Mouse (Mus musculus): Measurements from ENCODE around the gene Rsph1. TPM values are rescaled to one million over a fixed set of nuclear protein-coding genes. Genes with fewer than 3 reads are reported as not detected.

The Rsph1 gene
- polyA plus RNA-seq, 1 experiment from 2014 or later: 4.3 TPM

GRCm38 (mm10) chr17:31297521-31297939, 20.3 kb upstream of the Rsph1 start:
- no peak for DNase-seq (ENCODE audit: extremely low spot score, low spot score)
- H3K27ac ChIP-seq: no peak overlapping the region
- 31% methylated on average over 7 of the region's 7 CpGs for WGBS
- H3K36me3 ChIP-seq (replicated peaks): no peaks in the 10 kb centered on the region
- no peaks in the 10 kb centered on the region for H3K9me3 ChIP-seq
- H3K4me3 ChIP-seq: no peak overlapping the region
- H3K4me1 ChIP-seq: peaks cover 32% of the 10 kb centered on the region
- H3K27me3 ChIP-seq (ENCODE audit: poor library complexity, severe bottlenecking): peaks cover 40% of the 10 kb centered on the region

GRCm38 (mm10) chr17:31295892-31296781, 19.0 kb upstream of the Rsph1 start:
- DNase-seq (ENCODE audit: extremely low spot score, low spot score): peak; percentile 72
- Histone ChIP-seq H3K27me3 (ENCODE audit: poor library complexity, severe bottlenecking) (peaks cover 40% of the 10 kb centered on the region), H3K4me1 (peaks cover 28% of the 10 kb centered on the region)

GRCm38 (mm10) chr17:31295215-31295891, 18.2 kb upstream of the Rsph1 start:
- Histone ChIP-seq H3K36me3 (replicated peaks) (no peaks in the 10 kb centered on the region), H3K27ac (peak overlapping the region; percentile 86), H3K4me1 (peaks cover 28% of the 10 kb centered on the region), H3K27me3 (ENCODE audit: poor library complexity, severe bottlenecking) (peaks cover 40% of the 10 kb centered on the region), H3K4me3 (peak overlapping the region; percentile 73), H3K9me3 (no peaks in the 10 kb centered on the region)
- DNase-seq (ENCODE audit: extremely low spot score, low spot score): peak; percentile 53
- 24% methylated on average over 25 of the region's 25 CpGs for WGBS

More at GRCm38 (mm10) chr17:31295892-31296781, 19.0 kb upstream of the Rsph1 start:
- Histone ChIP-seq H3K9me3 (no peaks in the 10 kb centered on the region), H3K27ac (peak overlapping the region; percentile 86), H3K4me3 (peak overlapping the region; percentile 73), H3K36me3 (replicated peaks) (no peaks in the 10 kb centered on the region)
- under 1% methylated on average over 68 of the region's 68 CpGs for WGBS

- no peak for DNase-seq (ENCODE audit: extremely low spot score, low spot score)
- H3K36me3 ChIP-seq (replicated peaks): no peaks in the 10 kb centered on the region
- peaks cover 28% of the 10 kb centered on the region for H3K4me1 ChIP-seq
- peaks cover 40% of the 10 kb centered on the region for H3K27me3 ChIP-seq (ENCODE audit: poor library complexity, severe bottlenecking)
- peak overlapping the region; percentile 73 for H3K4me3 ChIP-seq
- H3K27ac ChIP-seq: no peak overlapping the region; the same call in 1 of the 2 replicates
- WGBS: 88% methylated on average over 15 of the region's 15 CpGs
- no peaks in the 10 kb centered on the region for H3K9me3 ChIP-seq
Measured at GRCm38 (mm10) chr17:31294363-31295214, 17.4 kb upstream of the Rsph1 start.

- peaks cover 13% of the 10 kb centered on the region for H3K27me3 ChIP-seq (ENCODE audit: poor library complexity, severe bottlenecking)
- DNase-seq (ENCODE audit: extremely low spot score, low spot score): no peak
- H3K4me3 ChIP-seq: no peak overlapping the region
- WGBS: 78% methylated on average over 6 of the region's 6 CpGs
- H3K9me3 ChIP-seq: no peaks in the 10 kb centered on the region
- no peak overlapping the region for H3K27ac ChIP-seq
- peaks cover 13% of the 10 kb centered on the region for H3K4me1 ChIP-seq
- H3K36me3 ChIP-seq (replicated peaks): no peaks in the 10 kb centered on the region
Measured at GRCm38 (mm10) chr17:31290859-31291258, 13.7 kb upstream of the Rsph1 start.

- Histone ChIP-seq H3K36me3 (replicated peaks) (no peaks in the 10 kb centered on the region), H3K4me1 (peaks cover 7% of the 10 kb centered on the region), H3K9me3 (no peaks in the 10 kb centered on the region), H3K27ac (no peak overlapping the region), H3K27me3 (ENCODE audit: poor library complexity, severe bottlenecking) (peaks cover 8% of the 10 kb centered on the region), H3K4me3 (no peak overlapping the region)
- no peak for DNase-seq (ENCODE audit: extremely low spot score, low spot score)
Measured at GRCm38 (mm10) chr17:31290311-31290710, 13.1 kb upstream of the Rsph1 start.

GRCm38 (mm10) chr17:31288999-31289726, 12.0 kb upstream of the Rsph1 start:
- Histone ChIP-seq H3K4me1 (peaks cover 4% of the 10 kb centered on the region), H3K27me3 (ENCODE audit: poor library complexity, severe bottlenecking) (no peaks in the 10 kb centered on the region), H3K9me3 (no peaks in the 10 kb centered on the region), H3K36me3 (replicated peaks) (no peaks in the 10 kb centered on the region), H3K27ac (no peak overlapping the region; the same call in 1 of the 2 replicates), H3K4me3 (no peak overlapping the region)
- 67% methylated on average over 7 of the region's 7 CpGs for WGBS
- no peak for DNase-seq (ENCODE audit: extremely low spot score, low spot score)

- H3K4me3 ChIP-seq: no peak overlapping the region
- no peaks in the 10 kb centered on the region for H3K36me3 ChIP-seq (replicated peaks)
- no peak for DNase-seq (ENCODE audit: extremely low spot score, low spot score)
- no peaks in the 10 kb centered on the region for H3K27me3 ChIP-seq (ENCODE audit: poor library complexity, severe bottlenecking)
- H3K27ac ChIP-seq: no peak overlapping the region
- WGBS: 89% methylated on average over 3 of the region's 3 CpGs
- H3K4me1 ChIP-seq: peaks cover 17% of the 10 kb centered on the region
- H3K9me3 ChIP-seq: no peaks in the 10 kb centered on the region
Measured at GRCm38 (mm10) chr17:31287216-31287615, 10.0 kb upstream of the Rsph1 start.

GRCm38 (mm10) chr17:31286492-31286891, 9.3 kb upstream of the Rsph1 start, which contains the start of gene Slc37a1:
Gene Slc37a1, plus strand, starts transcription at chr17:31286792.
- H3K4me3 ChIP-seq: no peak within 1 kb of the TSS
- H3K27ac ChIP-seq: no peak within 1 kb of the TSS
- no peak for DNase-seq (ENCODE audit: extremely low spot score, low spot score)
- H3K4me1 ChIP-seq: peaks cover 24% of the 10 kb centered on the region
- no peaks in the 10 kb centered on the region for H3K9me3 ChIP-seq
- 97% methylated on average over 1 of the region's 1 CpGs for WGBS
- H3K36me3 ChIP-seq (replicated peaks): no peaks in the 10 kb centered on the region
- no peaks in the 10 kb centered on the region for H3K27me3 ChIP-seq (ENCODE audit: poor library complexity, severe bottlenecking)

- Histone ChIP-seq H3K4me1 (peaks cover 24% of the 10 kb centered on the region), H3K27ac (no peak overlapping the region), H3K4me3 (no peak overlapping the region), H3K9me3 (no peaks in the 10 kb centered on the region), H3K36me3 (replicated peaks) (no peaks in the 10 kb centered on the region), H3K27me3 (ENCODE audit: poor library complexity, severe bottlenecking) (no peaks in the 10 kb centered on the region)
- no peak for DNase-seq (ENCODE audit: extremely low spot score, low spot score)
- WGBS: 86% methylated on average over 2 of the region's 2 CpGs
Measured at GRCm38 (mm10) chr17:31285867-31286266, 8.7 kb upstream of the Rsph1 start.

GRCm38 (mm10) chr17:31282687-31283053, 5.5 kb upstream of the Rsph1 start:
- WGBS: 15% methylated on average over 7 of the region's 7 CpGs
- no peak for DNase-seq (ENCODE audit: extremely low spot score, low spot score)
- Histone ChIP-seq H3K4me3 (peak overlapping the region; percentile 26; the same call in 1 of the 2 replicates), H3K36me3 (replicated peaks) (no peaks in the 10 kb centered on the region), H3K27me3 (ENCODE audit: poor library complexity, severe bottlenecking) (no peaks in the 10 kb centered on the region), H3K27ac (peak overlapping the region; percentile 67), H3K4me1 (peaks cover 27% of the 10 kb centered on the region), H3K9me3 (no peaks in the 10 kb centered on the region)
